Mouse (Mus musculus) lung, postnatal 0 days (tissue): Measurements from ENCODE around the gene Banp. TPM values are rescaled to one million over a fixed set of nuclear protein-coding genes. Genes with fewer than 3 reads are reported as not detected.

Experiments
- ATAC-seq: fragments of 200-750 bp; cut with Nextera tagmentation; 2 replicates; pipeline ENCODE4 v1.8.0; 2017; ENCODE audit warnings: moderate library complexity
- DNase-seq: peaks from one replicate; pipeline ENCODE4 v3.0.0-alpha.2; 2016; ENCODE audit warnings: low spot score
- H3K27ac ChIP-seq: fragments of 300-500 bp; sonication (generic); 2 replicates; pipeline ENCODE4 v1.5.1; 2014; ENCODE audit warnings: antibody characterized with exemption, mild to moderate bottlenecking, low read length, mixed read lengths
- H3K27me3 ChIP-seq: fragments of 300-500 bp; sonication (generic); replicated peaks from 2 replicates; pipeline ENCODE4 v1.6.1; 2014; ENCODE audit warnings: low read length, mixed read lengths; ENCODE audit not compliant: insufficient read depth
- H3K36me3 ChIP-seq: fragments of 300-500 bp; sonication (generic); 2 replicates; pipeline ENCODE4 v1.6.1; 2014; ENCODE audit warnings: low read length, mixed read lengths; ENCODE audit not compliant: insufficient read depth
- H3K4me1 ChIP-seq: fragments of 300-500 bp; sonication (generic); 2 replicates; pipeline ENCODE4 v1.6.1; 2014; ENCODE audit warnings: antibody characterized with exemption, low read depth, low read length, mixed read lengths; ENCODE audit not compliant: insufficient read depth
- H3K4me2 ChIP-seq: fragments of 300-500 bp; sonication (generic); replicated peaks from 2 replicates; pipeline ENCODE4 v1.6.1; 2014; ENCODE audit warnings: low read depth, mild to moderate bottlenecking, low read length, moderate library complexity, mixed read lengths
- H3K4me3 ChIP-seq: fragments of 300-500 bp; sonication (generic); 2 replicates; pipeline ENCODE4 v1.5.1; 2014; ENCODE audit warnings: low read depth, low read length
- H3K9ac ChIP-seq: fragments of 300-500 bp; sonication (generic); replicated peaks from 2 replicates; pipeline ENCODE4 v1.6.1; 2014; ENCODE audit warnings: low read depth, mild to moderate bottlenecking
- H3K9me3 ChIP-seq: fragments of 300-500 bp; sonication (generic); 2 replicates; pipeline ENCODE4 v1.6.1; 2016; ENCODE audit warnings: low read length, mixed read lengths
- CTCF ChIP-seq: IDR thresholded peaks from 2 replicates; pipeline ENCODE4 v1.5.1; 2016; ENCODE audit warnings: antibody characterized with exemption, mild to moderate bottlenecking
- EP300 ChIP-seq: IDR thresholded peaks from 2 replicates; pipeline ENCODE4 v1.6.1; 2016; ENCODE audit warnings: antibody characterized with exemption, mild to moderate bottlenecking, control low read depth
- WGBS: fragments of 180-500 bp; shearing (Covaris S2); extraction: QIAGEN DNeasy Blood & Tissue Kit; methylation state at CpG from one replicate; pipeline ENCODE4 v1.1.7; 2014; 5-methylcytosine and 5-hydroxymethylcytosine counted together
- polyA plus RNA-seq: library from polyadenylated mRNA; unstranded; fragments of >200 nt; fragmentation: Nextera tagmentation; extraction: Ambion mirVana; gene quantifications from 2 replicates; pipeline ENCODE4 v1.2.1, GENCODE M21; 2015

The Banp gene
- polyA plus RNA-seq, 1 experiment from 2014 or later: 17.1 TPM

DNA sequence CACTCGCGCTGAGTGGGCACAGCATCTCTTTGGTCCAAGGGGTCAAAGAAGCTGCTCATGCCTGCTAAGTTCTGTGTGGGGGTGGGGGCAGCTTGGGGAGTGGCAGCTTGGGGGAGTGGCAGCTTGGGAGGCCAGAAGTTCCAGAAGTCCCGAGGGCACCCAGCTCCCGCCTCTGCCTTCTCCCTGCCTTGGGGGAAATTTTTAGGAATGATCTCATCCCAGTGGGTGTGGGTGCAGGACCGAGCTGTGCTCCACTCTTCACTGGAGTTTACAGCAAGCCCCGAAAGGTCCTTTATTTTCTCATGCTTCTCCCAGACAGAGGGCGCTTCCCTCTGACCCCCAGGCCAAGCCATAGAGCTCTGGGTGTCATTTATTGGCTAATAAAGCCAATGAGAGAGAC, 87.7 kb downstream of the Banp start:
- Histone ChIP-seq H3K27me3 (no peaks in the 10 kb centered on the region), H3K27ac (no peak overlapping the region), H3K4me3 (no peak overlapping the region), H3K9ac (no peak overlapping the region), H3K9me3 (no peaks in the 10 kb centered on the region), H3K36me3 (no peaks in the 10 kb centered on the region), H3K4me1 (peaks cover under 1% of the 10 kb centered on the region; the same call in 1 of the 2 replicates), H3K4me2 (no peak overlapping the region)
- 66% methylated on average over 7 of the region's 7 CpGs for WGBS
- DNase-seq (no peak), ATAC-seq (no peak; the same call in 1 of the 2 replicates)
- TF ChIP-seq EP300 (no peak), CTCF (no peak)

DNA sequence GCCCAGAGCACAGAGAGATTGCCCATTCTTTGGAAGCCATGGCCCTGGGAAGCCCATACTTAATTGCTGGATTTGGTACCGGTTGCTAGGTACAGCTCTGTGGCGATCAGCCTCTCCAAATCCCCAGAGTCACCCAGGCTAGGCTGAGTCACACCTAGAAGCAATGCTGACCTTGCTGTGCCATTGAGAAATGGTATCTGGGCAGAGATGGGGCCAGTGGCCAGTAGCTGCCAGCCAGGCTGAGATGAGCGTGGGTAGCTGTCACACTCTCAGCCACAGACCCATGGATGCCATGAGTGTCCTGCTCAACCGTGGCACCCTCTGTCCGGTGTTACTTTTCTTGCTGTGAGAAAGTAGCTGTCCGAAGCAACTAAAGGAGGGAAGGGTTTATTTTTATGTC, 88.5 kb downstream of the Banp start:
- no peak overlapping the region for H3K27ac ChIP-seq
- WGBS: 89% methylated on average over 6 of the region's 6 CpGs
- no peak overlapping the region for H3K4me3 ChIP-seq
- no peak for DNase-seq
- TF ChIP-seq EP300 (no peak), CTCF (no peak)
- H3K36me3 ChIP-seq: no peaks in the 10 kb centered on the region
- H3K4me1 ChIP-seq: peaks cover 5% of the 10 kb centered on the region; the same call in 1 of the 2 replicates
- H3K27me3 ChIP-seq: no peaks in the 10 kb centered on the region
- no peak overlapping the region for H3K4me2 ChIP-seq
- no peaks in the 10 kb centered on the region for H3K9me3 ChIP-seq
- no peak for ATAC-seq
- H3K9ac ChIP-seq: no peak overlapping the region

GRCm38 (mm10) chr8:122039452-122039851, 89.9 kb downstream of the Banp start:
- WGBS: 75% methylated on average over 4 of the region's 4 CpGs
- TF ChIP-seq EP300: no peak
- 0 out of 2 replicates have a peak, but pooled peaks cover under 1% of the 10 kb centered on the region for H3K27me3 ChIP-seq
- no peak overlapping the region for H3K4me3 ChIP-seq
- no peak overlapping the region for H3K27ac ChIP-seq
- ATAC-seq (no peak), DNase-seq (no peak)
- no peak overlapping the region for H3K9ac ChIP-seq
- no peaks in the 10 kb centered on the region for H3K36me3 ChIP-seq
- H3K9me3 ChIP-seq: no peaks in the 10 kb centered on the region
- no peak overlapping the region for H3K4me2 ChIP-seq
- peaks cover 5% of the 10 kb centered on the region; the same call in 1 of the 2 replicates for H3K4me1 ChIP-seq

DNA sequence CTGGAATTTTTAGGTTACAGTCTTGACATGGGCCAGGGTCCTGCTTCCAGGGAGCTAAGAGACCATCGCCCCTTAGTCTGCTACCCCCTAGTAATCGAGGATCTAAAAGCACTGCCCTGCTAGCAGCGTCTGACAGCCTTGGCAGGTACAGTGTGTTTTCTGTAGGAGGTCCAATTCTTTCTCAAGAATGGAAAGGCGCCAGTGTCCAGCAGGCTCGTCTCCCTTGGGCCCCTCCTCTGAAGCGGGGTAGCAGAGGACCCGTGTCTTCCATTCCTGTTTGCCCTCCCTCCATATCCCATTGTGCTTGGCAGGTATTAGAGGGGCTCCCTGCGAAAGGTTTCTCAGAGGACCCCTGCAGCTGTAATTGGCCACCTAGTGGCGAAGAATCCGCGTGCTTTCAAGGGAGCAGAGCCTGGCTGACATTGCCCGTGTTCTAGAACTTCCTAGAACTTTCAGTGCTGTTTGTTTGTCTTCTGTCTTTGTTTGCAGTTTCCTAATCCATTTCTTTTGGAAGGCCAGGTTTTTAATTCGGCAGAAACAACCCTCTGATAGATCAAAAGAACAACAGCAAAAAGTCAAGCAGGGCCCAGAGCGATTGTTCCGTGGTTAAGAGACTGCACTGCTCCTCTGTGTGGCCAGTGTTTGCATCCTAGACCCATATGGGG, 97.8 kb downstream of the Banp start:
- TF ChIP-seq CTCF (peak; percentile 61), EP300 (no peak)
- ATAC-seq (no peak), DNase-seq (peak; percentile 22)
- Histone ChIP-seq H3K27ac (no peak overlapping the region), H3K4me3 (no peak overlapping the region), H3K36me3 (no peaks in the 10 kb centered on the region), H3K9ac (no peak overlapping the region), H3K4me1 (peaks cover 4% of the 10 kb centered on the region; the same call in 1 of the 2 replicates), H3K27me3 (0 out of 2 replicates have a peak, but pooled peaks cover 2% of the 10 kb centered on the region), H3K4me2 (no peak overlapping the region), H3K9me3 (no peaks in the 10 kb centered on the region)
- WGBS: 53% methylated on average over 15 of the region's 15 CpGs

GRCm38 (mm10) chr8:122049266-122049665, 99.7 kb downstream of the Banp start:
- no peak for TF ChIP-seq CTCF
- no peak for TF ChIP-seq EP300
- no peaks in the 10 kb centered on the region for H3K36me3 ChIP-seq
- no peak overlapping the region for H3K27ac ChIP-seq
- no peak overlapping the region for H3K4me3 ChIP-seq
- no peak overlapping the region for H3K4me2 ChIP-seq
- no peak for DNase-seq
- 85% methylated on average over 4 of the region's 4 CpGs for WGBS
- H3K9me3 ChIP-seq: no peaks in the 10 kb centered on the region
- no peak for ATAC-seq
- no peaks in the 10 kb centered on the region for H3K4me1 ChIP-seq
- no peak overlapping the region for H3K9ac ChIP-seq
- 0 out of 2 replicates have a peak, but pooled peaks cover 2% of the 10 kb centered on the region for H3K27me3 ChIP-seq

- no peak for ATAC-seq
- WGBS: 63% methylated on average over 2 of the region's 2 CpGs
- no peaks in the 10 kb centered on the region for H3K9me3 ChIP-seq
- no peaks in the 10 kb centered on the region for H3K36me3 ChIP-seq
- no peak overlapping the region for H3K4me2 ChIP-seq
- no peaks in the 10 kb centered on the region for H3K27me3 ChIP-seq
- no peaks in the 10 kb centered on the region for H3K4me1 ChIP-seq
- no peak for DNase-seq
- no peak overlapping the region for H3K4me3 ChIP-seq
- H3K9ac ChIP-seq: no peak overlapping the region
- TF ChIP-seq EP300: no peak
- no peak overlapping the region for H3K27ac ChIP-seq
These were observed 100.4 kb downstream of the Banp start for GRCm38 (mm10) chr8:122049923-122050322.
